Mouse (Mus musculus) midbrain, embryonic 11.5 days (tissue): ENCODE measurements around the gene Hivep2. TPM values are rescaled to one million over a fixed set of nuclear protein-coding genes. Genes with fewer than 3 reads are reported as not detected.

Source experiments
- ATAC-seq: fragments of 200-750 bp; cut with Nextera tagmentation; 2 replicates; pipeline ENCODE4 v1.8.0; 2017; ENCODE audit warnings: moderate TSS enrichment, moderate library complexity; ENCODE audit not compliant: low FRiP score
- DNase-seq: peaks from one replicate; pipeline ENCODE4 v3.0.0; 2015; ENCODE audit warnings: low spot score; ENCODE audit errors: missing footprints
- H3K27ac ChIP-seq: fragments of 300-500 bp; sonication (generic); 2 replicates; pipeline ENCODE4 v1.5.1; 2014; ENCODE audit warnings: low read depth, low read length
- H3K27me3 ChIP-seq: fragments of 300-500 bp; sonication (generic); 2 replicates; pipeline ENCODE4 v1.6.1; 2014; ENCODE audit warnings: mild to moderate bottlenecking, low read length, moderate library complexity, mixed read lengths; ENCODE audit not compliant: control insufficient read depth, insufficient read depth
- H3K36me3 ChIP-seq: fragments of 300-500 bp; sonication (generic); 2 replicates; pipeline ENCODE4 v1.6.1; 2014; ENCODE audit warnings: mild to moderate bottlenecking, low read length, moderate library complexity, mixed read lengths; ENCODE audit not compliant: control insufficient read depth, insufficient read depth
- H3K4me1 ChIP-seq: fragments of 300-500 bp; sonication (generic); 2 replicates; pipeline ENCODE4 v1.6.1; 2014; ENCODE audit warnings: low read length; ENCODE audit not compliant: control insufficient read depth, insufficient read depth
- H3K4me2 ChIP-seq: fragments of 300-500 bp; sonication (generic); 2 replicates; pipeline ENCODE4 v1.6.1; 2014; ENCODE audit warnings: mild to moderate bottlenecking, moderate library complexity
- H3K4me3 ChIP-seq: fragments of 300-500 bp; sonication (generic); 2 replicates; pipeline ENCODE4 v1.5.1; 2014; ENCODE audit warnings: low read depth, low read length
- H3K9ac ChIP-seq: fragments of 300-500 bp; sonication (generic); 2 replicates; pipeline ENCODE4 v1.6.1; 2014; ENCODE audit warnings: low read length
- H3K9me3 ChIP-seq: fragments of 300-500 bp; sonication (generic); 2 replicates; pipeline ENCODE4 v1.6.1; 2016; ENCODE audit warnings: low read length; ENCODE audit not compliant: control insufficient read depth
- WGBS: fragments of 180-500 bp; shearing (Covaris S2); extraction: QIAGEN DNeasy Blood & Tissue Kit; methylation state at CpG from one replicate; pipeline ENCODE4 v1.1.7; 2014; 5-methylcytosine and 5-hydroxymethylcytosine counted together
- polyA plus RNA-seq: library from polyadenylated mRNA; unstranded; fragments of >200 nt; fragmentation: Nextera tagmentation; extraction: Ambion mirVana; gene quantifications from 2 replicates; pipeline ENCODE4 v1.2.1, GENCODE M21; 2014

Hivep2 gene
- polyA plus RNA-seq, 1 experiment from 2014 or later: 5.4 TPM

DNA sequence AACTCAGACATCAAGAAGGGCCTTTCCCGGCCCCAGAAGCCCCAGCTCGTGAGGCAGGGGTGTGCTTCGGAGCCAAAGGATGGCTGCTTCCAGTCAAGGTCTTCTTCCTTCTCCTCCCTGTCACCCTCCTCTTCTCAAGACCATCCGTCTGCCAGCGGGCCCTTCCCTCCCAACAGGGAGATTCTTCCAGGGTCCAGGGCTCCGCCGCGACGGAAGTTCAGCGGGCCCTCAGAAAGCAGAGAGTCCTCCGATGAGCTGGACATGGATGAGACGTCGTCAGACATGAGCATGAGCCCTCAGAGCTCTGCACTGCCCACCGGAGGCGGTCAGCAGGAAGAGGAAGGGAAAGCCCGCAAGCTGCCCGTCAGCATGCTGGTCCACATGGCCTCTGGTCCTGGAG is 166.2 kb downstream of the Hivep2 start:
- Histone ChIP-seq H3K36me3 (no peaks in the 10 kb centered on the region), H3K4me2 (no peak overlapping the region), H3K4me3 (no peak overlapping the region), H3K9ac (no peak overlapping the region), H3K4me1 (no peaks in the 10 kb centered on the region), H3K27me3 (no peaks in the 10 kb centered on the region), H3K27ac (no peak overlapping the region), H3K9me3 (no peaks in the 10 kb centered on the region)
- no peak for DNase-seq
- 89% methylated on average over 17 of the region's 17 CpGs for whole genome bisulfite sequencing
- no peak for ATAC-seq

DNA sequence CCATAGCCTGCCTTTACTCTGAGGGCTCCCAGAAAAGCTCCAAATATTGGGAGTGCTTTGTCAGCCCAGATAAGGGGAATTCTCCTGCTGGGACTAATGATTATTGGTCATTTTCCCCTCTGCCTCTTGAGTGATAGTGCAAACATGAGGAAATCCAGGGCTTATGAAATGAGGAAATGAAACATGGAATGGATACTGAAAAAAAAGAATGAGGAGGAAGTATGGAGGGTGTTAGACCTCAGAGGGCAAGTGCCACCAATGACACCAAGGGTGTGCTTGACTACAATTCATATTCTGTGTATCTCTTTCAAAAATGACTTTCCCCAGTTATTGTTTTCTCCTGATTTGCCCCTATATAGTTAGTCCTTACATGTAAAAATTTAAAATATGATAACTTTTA is 167.1 kb downstream of the Hivep2 start:
- Histone ChIP-seq H3K9ac (no peak overlapping the region), H3K4me1 (no peaks in the 10 kb centered on the region), H3K4me2 (no peak overlapping the region), H3K27me3 (no peaks in the 10 kb centered on the region), H3K9me3 (no peaks in the 10 kb centered on the region), H3K27ac (no peak overlapping the region), H3K4me3 (no peak overlapping the region), H3K36me3 (no peaks in the 10 kb centered on the region)
- no peak for ATAC-seq
- DNase-seq: no peak

DNA sequence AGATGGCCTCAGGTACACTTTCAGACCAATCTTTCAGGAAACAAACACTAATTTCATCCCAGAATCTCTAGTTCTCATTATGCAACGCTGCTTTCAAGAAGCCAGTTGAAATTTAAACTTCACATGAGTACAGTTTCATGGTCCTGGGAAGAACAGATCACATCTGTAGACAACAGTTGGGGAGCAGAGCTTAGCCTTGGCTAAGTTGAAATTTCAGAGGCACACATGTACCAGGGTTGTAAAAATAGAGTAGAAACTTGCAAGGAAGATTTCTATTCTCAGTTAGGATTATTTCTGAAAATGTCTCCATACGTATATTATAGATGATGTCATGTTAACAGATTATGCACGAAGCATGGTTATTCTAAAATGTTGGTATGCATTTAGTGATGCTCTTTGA is 172.8 kb downstream of the Hivep2 start:
- 87% methylated on average over 3 of the region's 3 CpGs for WGBS
- Histone ChIP-seq H3K9ac (no peak overlapping the region), H3K27ac (no peak overlapping the region), H3K4me1 (no peaks in the 10 kb centered on the region), H3K9me3 (no peaks in the 10 kb centered on the region), H3K4me3 (no peak overlapping the region), H3K36me3 (no peaks in the 10 kb centered on the region; the same call in 1 of the 2 replicates), H3K4me2 (no peak overlapping the region), H3K27me3 (no peaks in the 10 kb centered on the region)
- ATAC-seq: no peak
- no peak for DNase-seq

DNA sequence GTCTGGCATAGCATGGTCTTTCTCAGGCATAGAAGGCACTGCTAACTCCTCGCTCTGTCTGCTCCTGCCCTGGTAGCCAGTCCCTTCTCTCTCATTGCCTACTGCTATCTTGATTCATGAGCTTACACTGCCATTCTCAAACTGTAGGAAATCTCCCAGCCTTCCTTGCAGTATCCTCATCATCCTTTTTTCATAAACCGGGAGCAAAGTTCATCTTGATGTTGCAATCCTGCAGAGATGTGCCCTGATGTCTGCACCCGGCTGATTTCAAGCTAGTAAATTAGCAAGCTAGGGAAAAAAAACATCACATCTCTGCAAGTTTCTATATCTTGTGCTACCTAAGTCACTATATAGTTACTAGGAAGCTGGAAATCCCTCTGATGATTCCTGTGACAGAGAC is 179.0 kb downstream of the Hivep2 start:
- no peak for ATAC-seq
- Histone ChIP-seq H3K27me3 (no peaks in the 10 kb centered on the region), H3K36me3 (no peaks in the 10 kb centered on the region; the same call in 1 of the 2 replicates), H3K4me3 (no peak overlapping the region), H3K4me1 (no peaks in the 10 kb centered on the region), H3K27ac (no peak overlapping the region), H3K9me3 (no peaks in the 10 kb centered on the region), H3K9ac (no peak overlapping the region), H3K4me2 (no peak overlapping the region)
- 87% methylated on average over 3 of the region's 3 CpGs for WGBS
- DNase-seq: no peak

DNA sequence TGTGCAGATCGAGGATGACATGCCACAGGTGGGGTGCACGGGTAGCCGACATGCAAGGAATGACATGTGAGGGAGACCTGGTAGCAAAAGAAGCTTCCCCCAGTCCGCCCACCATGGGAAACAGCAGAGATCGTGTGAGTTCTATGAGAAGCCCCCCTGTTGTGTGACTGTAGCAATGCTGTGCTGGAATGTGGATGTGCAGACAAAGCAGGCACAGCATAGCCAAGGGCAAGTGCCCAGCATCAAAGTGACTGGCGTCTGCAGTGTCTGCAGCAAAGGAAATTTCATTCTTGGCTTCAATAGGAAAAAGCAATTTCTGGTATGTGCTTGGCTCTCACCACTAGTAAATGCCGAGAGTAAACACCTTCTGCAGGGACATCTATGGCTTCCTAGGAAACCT is 199.0 kb downstream of the Hivep2 start:
- Histone ChIP-seq H3K4me3 (no peak overlapping the region), H3K27me3 (no peaks in the 10 kb centered on the region), H3K27ac (no peak overlapping the region), H3K9me3 (no peaks in the 10 kb centered on the region), H3K36me3 (no peaks in the 10 kb centered on the region), H3K4me1 (no peaks in the 10 kb centered on the region), H3K4me2 (no peak overlapping the region), H3K9ac (no peak overlapping the region)
- DNase-seq: no peak
- ATAC-seq: peak; percentile 54; the same call in 1 of the 2 replicates
- WGBS: 57% methylated on average over 7 of the region's 7 CpGs

DNA sequence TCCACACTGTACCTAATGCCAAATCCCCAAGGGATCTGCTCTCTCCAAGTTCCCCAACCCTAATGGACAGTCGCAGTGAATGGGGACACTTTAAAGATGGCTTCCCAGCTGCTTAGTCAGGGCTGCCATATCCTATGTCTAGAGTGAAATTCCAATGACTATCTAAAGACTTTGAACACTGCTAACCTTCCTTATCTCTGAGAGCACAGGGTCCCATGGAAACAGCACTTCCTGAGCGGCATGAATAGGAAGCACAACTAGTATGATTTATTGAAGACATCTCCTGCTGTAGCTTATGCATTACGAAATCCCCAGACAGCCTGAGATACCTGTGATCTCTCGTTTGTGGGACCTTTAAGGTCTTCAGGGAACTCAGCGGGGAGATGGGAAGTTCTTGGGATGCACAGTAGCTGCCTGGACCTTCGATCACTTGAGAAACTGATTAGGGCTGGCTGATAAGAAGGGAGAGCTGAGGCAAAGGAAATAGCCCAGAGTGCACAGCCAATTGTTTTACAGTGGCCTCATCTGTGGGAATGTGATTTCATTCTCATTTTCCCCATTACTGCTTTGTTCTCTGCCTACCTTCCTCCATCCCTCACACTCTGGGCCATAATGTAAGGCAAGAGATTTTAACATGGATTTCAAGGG is 202.4 kb downstream of the Hivep2 start:
- 81% methylated on average over 6 of the region's 6 CpGs for WGBS

DNA sequence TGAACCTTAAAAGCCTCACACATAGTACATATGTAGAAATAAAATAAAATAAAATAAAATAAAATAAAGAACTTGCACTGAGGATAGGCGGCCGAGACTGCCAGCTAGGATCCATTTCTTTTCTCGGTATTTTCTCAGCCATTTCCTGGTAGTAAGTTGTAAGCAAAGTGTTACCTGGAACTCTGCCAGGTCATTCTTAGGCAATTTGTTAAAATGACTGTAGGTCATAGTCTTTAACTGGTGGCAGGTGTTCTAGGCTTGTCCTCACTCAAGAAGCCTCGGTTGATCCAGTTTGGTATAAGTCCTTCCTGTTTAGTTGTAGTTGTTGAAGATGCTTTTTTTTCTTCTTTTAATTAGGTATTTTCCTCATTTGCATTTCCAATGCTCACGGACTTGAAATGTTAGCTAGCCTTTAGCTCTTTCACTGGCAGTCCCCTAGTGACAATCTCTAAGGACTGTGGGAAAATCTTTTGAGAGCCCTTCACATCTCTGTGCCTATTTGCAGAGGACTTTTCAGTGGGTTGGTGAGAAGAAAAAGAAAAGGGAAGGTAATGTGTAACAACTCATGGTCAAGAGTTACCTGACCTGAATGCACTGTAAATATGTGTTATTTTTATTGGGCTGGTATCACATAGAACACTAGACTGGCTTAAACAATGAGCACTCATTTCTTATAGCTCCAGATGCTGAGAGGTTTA is 203.1 kb downstream of the Hivep2 start:
- H3K4me1 ChIP-seq: no peaks in the 10 kb centered on the region
- no peak overlapping the region for H3K9ac ChIP-seq
- H3K27ac ChIP-seq: no peak overlapping the region
- 83% methylated on average over 5 of the region's 5 CpGs for WGBS
- no peaks in the 10 kb centered on the region for H3K27me3 ChIP-seq
- H3K4me3 ChIP-seq: no peak overlapping the region
- no peak for DNase-seq
- H3K4me2 ChIP-seq: no peak overlapping the region
- no peak for ATAC-seq
- H3K9me3 ChIP-seq: no peaks in the 10 kb centered on the region
- H3K36me3 ChIP-seq: no peaks in the 10 kb centered on the region

More for the DNA sequence above, 202.4 kb downstream of the Hivep2 start:
- H3K4me3 ChIP-seq: no peak overlapping the region
- no peak overlapping the region for H3K27ac ChIP-seq
- H3K9me3 ChIP-seq: no peaks in the 10 kb centered on the region
- H3K4me1 ChIP-seq: no peaks in the 10 kb centered on the region
- DNase-seq (no peak), ATAC-seq (no peak)
- H3K36me3 ChIP-seq: no peaks in the 10 kb centered on the region
- H3K9ac ChIP-seq: no peak overlapping the region
- H3K4me2 ChIP-seq: no peak overlapping the region
- H3K27me3 ChIP-seq: no peaks in the 10 kb centered on the region

DNA sequence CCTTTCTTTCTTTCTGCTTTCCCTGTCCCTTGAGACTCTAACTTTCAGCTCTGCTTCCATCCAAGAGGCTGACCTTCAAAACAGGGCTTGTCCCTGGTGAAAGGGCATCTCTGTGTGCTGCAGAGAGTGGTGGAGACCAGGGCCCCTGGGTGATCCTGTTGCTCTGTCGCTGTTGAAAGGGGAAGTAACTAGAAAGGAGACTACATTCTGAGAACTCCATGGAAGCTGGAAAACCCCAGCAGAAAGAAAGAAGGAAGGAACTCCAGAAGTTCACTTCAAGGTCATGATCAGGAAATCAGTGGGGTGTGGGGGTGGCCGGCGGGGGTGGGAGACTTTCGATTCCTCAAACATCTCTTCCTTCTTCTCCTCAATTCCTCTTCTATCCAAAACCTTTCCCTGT is 208.2 kb downstream of the Hivep2 start:
- no peaks in the 10 kb centered on the region for H3K27me3 ChIP-seq
- no peak overlapping the region for H3K27ac ChIP-seq
- WGBS: 82% methylated on average over 4 of the region's 4 CpGs
- H3K9ac ChIP-seq: no peak overlapping the region
- no peaks in the 10 kb centered on the region for H3K4me1 ChIP-seq
- ATAC-seq (no peak), DNase-seq (no peak)
- no peaks in the 10 kb centered on the region for H3K9me3 ChIP-seq
- no peak overlapping the region for H3K4me3 ChIP-seq
- H3K4me2 ChIP-seq: no peak overlapping the region
- H3K36me3 ChIP-seq: no peaks in the 10 kb centered on the region

DNA sequence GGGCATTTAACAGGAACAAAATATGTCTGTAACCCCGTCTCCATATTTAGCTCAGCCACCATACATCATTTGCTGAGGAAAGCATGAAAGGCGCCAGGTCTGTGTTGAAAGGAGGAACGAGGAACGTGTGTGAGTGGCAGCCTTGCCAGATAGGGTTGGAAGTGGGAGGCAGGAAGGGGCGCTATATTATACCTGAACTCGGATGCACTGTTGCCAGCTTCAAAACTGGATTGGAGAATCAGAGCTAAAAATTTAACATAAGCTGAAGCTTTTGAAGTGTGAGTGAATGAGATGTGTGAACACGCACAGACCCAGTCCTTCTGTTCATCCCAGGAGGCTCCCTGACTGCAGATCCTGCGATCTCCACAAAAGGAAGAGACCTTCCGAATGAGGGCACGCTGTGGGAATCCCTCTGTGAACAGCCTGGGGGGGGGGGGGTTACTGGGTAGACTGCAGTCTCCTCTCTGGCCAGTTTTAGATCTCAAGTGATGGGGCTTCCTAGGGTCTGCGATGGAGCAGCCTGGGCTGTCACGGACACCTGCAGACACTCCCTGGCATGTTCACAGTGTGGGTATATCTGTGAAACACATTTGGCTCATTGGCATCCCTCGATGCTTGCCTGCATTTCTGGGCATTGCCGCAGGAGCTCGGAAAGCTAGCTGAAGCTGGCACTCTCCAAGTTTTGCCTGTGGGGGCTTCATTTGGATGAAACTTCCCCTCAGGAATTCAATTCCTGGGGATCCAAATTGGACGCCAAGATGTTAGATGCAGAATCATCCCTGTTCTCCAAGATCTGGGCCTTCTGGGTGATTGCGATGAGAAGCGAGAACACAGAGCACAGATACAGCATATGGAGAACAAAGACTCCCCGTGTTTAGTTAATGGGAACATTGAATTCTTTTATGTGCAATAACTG is 213.8 kb downstream of the Hivep2 start:
- no peak overlapping the region for H3K27ac ChIP-seq
- no peaks in the 10 kb centered on the region for H3K36me3 ChIP-seq
- no peak overlapping the region for H3K4me2 ChIP-seq
- no peak overlapping the region for H3K4me3 ChIP-seq
- no peak overlapping the region for H3K9ac ChIP-seq
- H3K4me1 ChIP-seq: no peaks in the 10 kb centered on the region
- no peaks in the 10 kb centered on the region for H3K27me3 ChIP-seq
- DNase-seq (no peak), ATAC-seq (no peak)
- WGBS: 78% methylated on average over 19 of the region's 19 CpGs
- H3K9me3 ChIP-seq: no peaks in the 10 kb centered on the region
